Mouse (Mus musculus) spleen, adult 12 weeks (tissue): Measurements from ENCODE around the gene Msi1.
"Not testable (repeated sequence)": the region's sequence is repeated elsewhere in the genome, so short reads cannot be mapped to it uniquely, and the experiment has no call there.

Source experiments
- DNase-seq: peaks from one replicate; pipeline ENCODE4 v3.0.0; 2022; ENCODE audit warnings: low spot score

Msi1 gene

DNA sequence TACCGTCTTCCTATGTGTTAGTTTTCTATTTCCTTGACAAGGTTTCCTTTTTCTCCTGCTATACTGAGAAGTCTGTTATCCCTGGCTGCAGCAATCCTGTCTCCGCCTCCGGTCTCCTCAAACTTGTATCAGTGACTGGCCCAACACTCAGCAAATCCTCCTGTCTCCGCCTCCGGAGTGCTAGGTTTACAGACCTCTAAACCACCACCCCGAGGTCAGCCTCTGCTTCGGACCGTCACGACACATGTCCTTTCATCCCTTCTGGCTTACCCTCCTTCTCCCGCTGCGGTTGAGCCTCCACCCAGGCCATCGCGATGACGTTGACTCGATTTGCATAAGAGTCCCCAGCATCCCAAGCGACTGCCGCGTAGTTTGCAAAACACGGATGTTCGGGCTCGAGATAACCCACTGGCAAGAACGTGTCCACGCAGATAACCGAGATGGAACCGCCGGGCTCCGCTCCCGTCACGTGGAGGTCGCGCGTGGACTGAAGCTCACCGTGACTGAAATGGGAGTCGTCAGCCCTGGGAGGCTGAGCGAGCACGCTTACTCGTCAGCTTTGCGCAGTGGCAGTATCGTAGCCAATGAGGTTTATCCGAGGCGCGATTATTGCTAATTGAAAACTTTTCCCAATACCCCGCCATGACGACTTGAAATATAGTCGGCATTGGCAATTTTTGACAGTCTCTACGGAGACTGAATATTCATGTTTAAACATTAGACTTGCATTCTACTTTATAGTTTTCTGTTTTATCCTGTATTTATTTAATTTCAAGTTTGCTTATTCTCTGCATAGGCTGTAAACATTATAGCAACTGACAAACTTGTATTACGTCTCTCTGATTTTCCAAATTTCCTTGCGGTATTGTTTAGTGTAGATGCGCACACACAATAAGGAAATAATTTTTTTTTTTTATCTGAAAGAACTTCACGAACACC, 60.6 kb downstream of the Msi1 start:
- peak; percentile 88 for DNase-seq

DNA sequence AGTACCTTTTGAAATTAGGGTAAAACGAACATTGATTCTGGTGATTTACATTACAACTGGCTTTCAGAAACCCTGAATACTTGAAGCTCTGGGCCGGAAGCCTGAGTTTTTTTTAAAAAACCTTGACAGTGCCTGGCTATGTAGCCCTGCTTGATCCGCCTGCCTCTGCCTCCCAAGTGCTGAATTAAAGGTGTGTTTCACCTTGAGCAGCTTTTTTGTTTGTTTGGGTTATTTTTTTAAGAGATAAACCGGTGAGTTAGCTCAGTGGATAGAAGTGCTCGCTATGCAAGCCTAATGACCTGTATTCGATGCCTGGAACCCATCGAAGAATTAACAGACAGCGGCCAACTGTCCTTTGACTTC, 61.2 kb downstream of the Msi1 start:
- DNase-seq, result no peak

DNA sequence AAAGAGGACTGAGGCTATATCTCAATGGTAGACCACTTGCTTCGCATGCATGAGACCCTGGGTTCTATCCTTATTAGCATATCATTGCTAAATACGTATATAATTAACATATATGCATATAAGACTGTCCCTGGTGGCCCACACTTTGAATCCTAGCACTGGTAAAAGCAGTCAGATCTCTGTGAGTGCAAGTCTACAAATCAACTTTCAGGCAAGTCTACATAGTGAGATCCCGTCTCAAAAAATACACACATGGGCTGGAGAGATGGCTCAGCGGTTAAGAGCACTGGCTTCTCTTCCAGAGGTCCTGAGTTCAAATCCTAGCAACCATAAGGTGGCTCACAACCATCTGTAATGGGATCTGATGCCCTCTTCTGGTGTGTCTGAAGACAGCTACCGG, 61.7 kb downstream of the Msi1 start:
- no peak for DNase-seq

DNA sequence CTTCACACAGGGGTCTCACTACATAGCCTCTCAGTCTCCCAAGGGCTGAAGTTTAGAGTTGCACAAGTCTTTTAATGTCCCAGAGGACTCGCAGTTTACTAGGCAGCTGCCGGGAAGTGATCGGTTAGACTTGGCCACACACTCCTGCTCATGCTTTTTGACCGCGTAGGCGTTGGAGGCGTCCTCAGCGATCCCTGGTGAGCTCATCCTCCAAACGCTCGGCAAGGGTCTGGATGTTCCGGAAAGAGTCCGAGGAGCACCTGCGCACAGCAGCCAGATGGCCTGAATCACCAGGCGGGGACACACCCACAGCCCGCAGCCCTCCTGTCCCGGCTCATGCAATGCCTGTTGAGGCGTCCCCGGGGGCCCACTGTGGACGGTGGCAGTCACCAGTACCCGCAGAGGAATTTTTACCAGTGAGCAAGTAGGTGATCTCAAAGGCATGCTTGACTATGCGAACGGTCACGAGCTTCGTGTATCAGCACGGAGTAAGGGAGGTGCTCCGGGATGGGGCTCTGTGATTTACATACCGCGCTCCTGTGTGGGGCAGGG, 62.4 kb downstream of the Msi1 start:
- DNase-seq, result peak; percentile 34

DNA sequence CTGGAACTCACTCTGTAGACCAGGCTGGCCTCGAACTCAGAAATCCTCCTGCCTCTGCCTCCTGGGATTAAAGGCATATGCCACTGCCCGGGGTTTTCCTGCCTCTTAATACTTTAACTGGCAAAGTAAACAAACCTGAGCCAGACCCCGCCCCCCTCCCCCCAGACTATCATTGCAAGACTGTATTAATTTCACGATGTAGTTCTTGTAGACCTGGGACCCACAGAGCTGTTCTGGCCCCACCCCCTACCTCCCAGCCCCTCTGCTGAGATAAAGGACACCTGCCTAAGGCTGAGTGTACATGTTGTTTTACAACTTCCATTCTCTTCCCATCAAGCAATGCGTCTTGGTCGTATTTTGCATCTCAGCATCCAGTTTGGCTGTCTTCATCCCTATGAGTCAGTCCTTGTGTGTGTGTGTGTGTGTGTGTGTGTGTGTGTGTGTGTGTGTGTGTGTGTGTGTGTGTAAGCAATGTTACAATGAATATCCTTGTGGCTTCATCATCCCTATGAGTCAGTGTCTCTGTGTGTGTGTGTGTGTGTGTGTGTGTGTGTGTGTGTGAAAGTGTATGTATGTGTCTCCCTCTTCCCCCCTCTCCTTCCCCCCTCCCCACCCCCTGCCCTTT, 63.4 kb downstream of the Msi1 start:
- no peak for DNase-seq

DNA sequence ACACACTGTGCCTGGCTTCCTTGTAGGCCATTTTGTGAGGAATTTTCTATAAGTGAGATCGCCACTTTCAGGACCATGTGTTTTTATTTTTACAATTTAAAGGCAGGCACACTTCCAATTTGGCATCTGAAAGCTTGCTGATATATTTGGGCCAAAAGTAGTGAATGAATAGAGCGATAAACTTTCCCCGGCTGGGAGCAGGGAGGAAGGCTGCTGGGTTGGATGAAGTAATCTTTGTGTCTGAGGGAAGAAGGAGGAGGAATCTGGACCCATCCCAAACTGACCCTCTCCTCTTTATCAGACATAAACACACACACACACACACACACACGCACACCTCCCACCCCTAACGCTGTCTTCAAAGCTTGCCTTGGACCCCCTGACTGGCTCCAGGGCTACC, 64.0 kb downstream of the Msi1 start:
- DNase-seq, result no peak

DNA sequence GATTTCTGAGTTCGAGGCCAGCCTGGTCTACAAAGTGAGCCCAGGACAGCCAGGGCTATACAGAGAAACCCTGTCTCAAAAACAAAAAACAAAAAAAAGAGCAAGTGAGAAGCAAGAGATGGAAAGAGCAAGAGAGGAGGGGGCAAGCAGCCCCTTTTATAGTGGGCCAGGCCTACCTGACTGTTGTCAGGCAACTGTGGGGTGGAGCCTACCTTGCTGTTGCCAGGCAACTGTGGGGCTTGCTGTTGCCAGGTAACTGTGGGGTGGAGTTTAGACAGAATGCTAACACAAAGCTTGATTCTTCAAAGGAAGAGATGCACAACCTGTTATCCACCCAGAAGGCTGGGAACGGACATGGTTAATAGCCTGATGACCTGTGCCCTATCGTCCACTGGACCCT, 66.2 kb downstream of the Msi1 start:
- not testable (repeated sequence) for DNase-seq

DNA sequence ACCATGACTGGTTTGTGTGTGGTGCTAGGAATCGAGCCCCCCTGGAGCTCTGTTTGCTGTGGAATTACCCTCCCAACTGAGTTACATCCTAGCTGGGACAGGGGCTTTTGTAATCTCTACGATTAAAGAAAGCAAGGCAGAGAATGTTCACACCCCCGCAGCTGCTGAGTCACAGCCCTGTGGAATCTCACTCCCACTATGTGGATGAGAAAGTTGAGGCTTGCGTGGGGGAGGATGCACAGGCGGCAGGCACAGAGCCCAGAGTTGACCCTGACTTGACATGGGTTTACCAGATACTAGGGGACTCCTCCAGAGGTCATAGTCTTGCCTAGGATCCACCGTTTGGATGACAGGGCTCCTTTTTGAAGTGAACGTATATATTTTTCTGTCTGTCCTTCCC, 67.6 kb downstream of the Msi1 start:
- no peak for DNase-seq

DNA sequence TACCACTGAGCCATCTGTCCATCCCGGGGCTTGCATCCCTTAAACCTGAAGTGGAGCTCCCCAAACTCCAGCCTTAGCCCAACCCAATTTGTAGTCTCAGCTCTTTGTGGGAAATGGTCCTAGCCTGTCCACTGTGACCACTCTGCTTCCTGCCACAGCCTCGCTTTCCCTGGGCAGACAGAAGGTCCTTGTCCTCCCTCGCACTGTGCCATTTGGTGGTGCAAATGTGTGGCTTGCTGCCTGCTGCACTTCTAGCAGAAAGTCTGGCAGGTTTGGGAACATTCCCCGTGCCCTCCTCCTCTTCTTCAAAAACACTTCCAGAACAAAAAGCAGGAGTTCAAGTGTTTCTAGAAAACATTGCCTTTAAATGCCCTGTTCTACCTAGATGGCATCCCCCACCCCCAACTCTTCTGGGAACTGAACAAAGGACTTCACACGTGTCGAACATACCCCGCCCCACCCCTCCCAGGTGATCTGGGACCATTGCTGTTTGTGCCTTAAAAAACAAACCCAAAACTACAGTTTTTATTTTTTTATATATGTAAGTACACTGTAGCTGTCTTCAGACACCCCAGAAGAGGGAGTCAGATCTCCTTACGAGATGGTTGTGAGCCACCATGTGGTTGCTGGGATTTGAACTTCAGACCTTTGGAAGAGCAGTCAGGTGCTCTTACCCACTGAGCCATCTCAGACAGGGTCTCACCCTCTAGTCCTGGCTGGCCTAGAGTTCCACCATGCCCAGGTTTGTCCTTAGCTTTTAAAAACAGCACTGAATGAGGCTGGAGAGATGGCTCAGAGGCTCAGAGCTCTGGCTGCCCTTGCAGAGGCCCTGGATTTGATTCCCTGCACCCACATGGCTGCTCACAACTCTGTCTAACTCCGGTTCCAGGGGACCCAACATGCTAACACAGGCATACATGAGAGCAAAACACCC, 69.2 kb downstream of the Msi1 start:
- no peak for DNase-seq

DNA sequence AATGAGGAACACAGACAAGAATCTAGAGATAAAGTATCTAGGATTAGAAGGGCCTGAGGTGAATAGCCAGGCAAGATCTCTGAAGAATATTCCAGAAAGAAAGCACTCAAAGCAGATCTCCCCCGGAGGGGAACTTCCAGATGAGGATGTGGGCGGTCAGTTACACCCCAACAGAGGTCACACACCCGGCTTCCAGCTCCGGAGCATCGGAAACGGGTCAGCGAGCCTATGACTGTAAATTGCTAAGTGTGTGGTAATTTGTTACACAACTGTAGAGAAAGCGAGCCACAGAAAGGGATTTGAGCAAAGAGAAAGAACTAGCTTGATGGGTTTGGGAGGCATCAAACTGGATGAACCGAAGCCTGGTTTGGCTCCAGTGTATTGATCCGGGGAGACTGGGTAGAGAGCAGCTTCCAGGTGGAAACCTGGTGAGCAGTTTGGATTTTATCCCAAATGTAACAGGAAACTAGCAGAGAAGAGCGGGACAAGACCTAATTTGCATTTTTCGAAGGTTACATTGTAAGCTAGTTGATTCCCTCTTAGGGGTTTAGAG, 71.1 kb downstream of the Msi1 start:
- DNase-seq, result no peak

DNA sequence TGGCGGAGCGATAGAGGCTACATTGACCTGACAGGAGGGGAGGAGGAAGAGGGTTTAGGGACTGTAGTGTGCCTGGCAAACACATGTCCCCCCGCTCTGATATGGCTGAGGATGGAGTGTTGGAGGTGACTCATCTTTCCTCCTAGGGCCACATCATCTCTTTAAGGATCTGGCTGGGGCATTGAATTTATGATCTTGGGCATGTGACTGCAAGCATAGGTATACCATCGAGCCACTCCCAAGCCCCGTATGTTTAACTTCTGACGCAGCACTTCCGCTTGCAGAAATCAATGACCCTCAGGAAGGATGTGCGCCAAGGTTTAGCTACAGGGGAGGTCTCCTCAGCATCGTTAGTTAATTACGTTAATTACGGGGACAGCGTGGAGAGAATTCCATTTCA, 73.6 kb downstream of the Msi1 start:
- no peak for DNase-seq
